Mouse (Mus musculus) C2C12 (cell line): ENCODE measurements around the gene Mpv17. TPM values are rescaled to one million over a fixed set of nuclear protein-coding genes. Genes with fewer than 3 reads are reported as not detected.
A peak's percentile ranks its signal among the peaks of the same experiment; 100 is the strongest.

Experiments
- H3K27me3 ChIP-seq: one replicate; pipeline ENCODE4 v1.6.1; 2011; ENCODE audit not compliant: control insufficient read depth, insufficient read depth, insufficient read length
- H3K36me3 ChIP-seq: one replicate; pipeline ENCODE4 v1.6.1; 2011; ENCODE audit not compliant: control insufficient read depth, insufficient read depth
- H3K4me3 ChIP-seq: one replicate; pipeline ENCODE4 v1.5.1; 2011; ENCODE audit warnings: mild to moderate bottlenecking, control low read depth; ENCODE audit not compliant: poor library complexity, insufficient read depth, severe bottlenecking
- H3K79me2 ChIP-seq: one replicate; pipeline ENCODE4 v1.6.1; 2011; ENCODE audit not compliant: control insufficient read depth, insufficient read depth
- H3K79me3 ChIP-seq: one replicate; pipeline ENCODE4 v1.6.1; 2011; ENCODE audit warnings: low read depth, control low read depth
- H3ac ChIP-seq: one replicate; pipeline ENCODE3; 2011; ENCODE audit warnings: low read depth; ENCODE audit not compliant: control insufficient read depth, insufficient read length
- CEBPB ChIP-seq: IDR thresholded peaks from one replicate; pipeline ENCODE4 v1.6.1; 2011; ENCODE audit warnings: low read depth, mild to moderate bottlenecking, control low read depth, moderate library complexity
- CTCF ChIP-seq: IDR thresholded peaks from one replicate; pipeline ENCODE4 v1.5.1; 2011; ENCODE audit not compliant: control insufficient read depth, insufficient read depth, insufficient read length
- FOSL1 ChIP-seq: IDR thresholded peaks from one replicate; pipeline ENCODE4 v1.8.0; 2011; ENCODE audit warnings: mild to moderate bottlenecking, low read length; ENCODE audit not compliant: poor library complexity, insufficient read depth, severe bottlenecking
- MAX ChIP-seq: IDR thresholded peaks from one replicate; pipeline ENCODE4 v1.6.1; 2011; ENCODE audit warnings: mild to moderate bottlenecking, control low read depth
- MYOD1 ChIP-seq: IDR thresholded peaks from one replicate; pipeline ENCODE4 v1.6.1; 2011; ENCODE audit warnings: low read depth; ENCODE audit not compliant: control insufficient read depth, insufficient read length
- MYOG ChIP-seq: IDR thresholded peaks from one replicate; pipeline ENCODE4 v1.6.1; 2011; ENCODE audit not compliant: control insufficient read depth, insufficient read length; ENCODE audit errors: extremely low read depth
- USF1 ChIP-seq: IDR thresholded peaks from one replicate; pipeline ENCODE4 v1.6.1; 2011; ENCODE audit warnings: low read depth, mild to moderate bottlenecking, control low read depth, moderate library complexity
- polyA plus RNA-seq: library from polyadenylated mRNA; unstranded; fragments of >200 nt; fragmentation: generic; extraction: Trizol; gene quantifications from one replicate; pipeline ENCODE4 v1.2.1, GENCODE M21; 2012; ENCODE audit warnings: missing spikeins

The Mpv17 gene
- polyA plus RNA-seq, 1 experiment = 35.6 TPM

DNA sequence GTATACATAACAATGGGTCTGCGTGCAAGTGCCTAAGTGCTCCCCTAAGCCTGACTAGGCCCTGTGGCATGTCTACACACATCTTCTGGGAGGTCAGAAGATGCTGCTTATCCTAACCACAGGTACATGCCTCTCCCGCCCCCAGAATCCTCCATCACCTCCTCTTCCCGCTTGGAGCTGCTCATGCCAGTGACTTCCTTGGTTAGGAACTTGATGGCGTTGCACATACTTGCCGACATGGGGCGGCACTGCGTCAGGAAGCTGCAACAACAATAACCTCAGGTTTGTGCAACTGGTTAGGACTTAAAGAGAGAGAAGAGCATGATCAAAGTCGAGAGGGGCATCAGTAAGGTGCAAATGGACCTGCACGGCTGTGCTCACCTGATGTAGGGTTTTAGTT lies 36.1 kb upstream of the Mpv17 start:
- Histone ChIP-seq H3ac (no peak overlapping the region), H3K27me3 (no peaks in the 10 kb centered on the region)

DNA sequence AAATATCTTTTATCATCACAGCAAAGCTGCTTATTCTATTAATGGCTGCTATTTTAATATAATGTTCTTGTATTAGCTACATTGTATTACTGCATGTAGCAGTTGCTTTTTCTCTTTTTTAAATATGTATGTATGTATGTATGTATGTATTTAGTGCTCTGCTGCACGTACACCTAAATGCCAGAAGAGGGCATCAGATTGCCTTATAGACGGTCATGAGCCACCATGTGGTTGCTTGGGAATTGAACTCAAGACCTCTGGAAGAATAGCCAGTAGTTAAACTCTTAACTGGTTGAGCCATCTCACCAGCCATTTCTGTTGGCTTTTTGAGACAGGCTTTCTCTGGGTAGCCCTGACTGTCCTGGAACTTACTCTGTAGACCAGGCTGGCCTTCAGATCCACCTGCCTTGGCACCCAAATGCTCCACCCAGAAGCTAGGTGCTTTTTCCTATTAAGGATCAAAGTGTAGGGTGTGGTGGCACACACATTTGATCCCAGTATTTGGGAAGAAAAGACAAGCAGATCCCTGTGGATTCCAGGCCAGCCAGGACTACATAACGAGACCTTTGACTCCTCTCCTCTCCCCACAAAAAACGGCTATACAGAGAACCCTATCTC lies 34.3 kb upstream of the Mpv17 start:
- Histone ChIP-seq H3K36me3 (peaks cover 39% of the 10 kb centered on the region), H3K27me3 (no peaks in the 10 kb centered on the region), H3K79me3 (peaks cover 7% of the 10 kb centered on the region), H3K4me3 (no peak overlapping the region), H3K79me2 (peaks cover 20% of the 10 kb centered on the region), H3ac (no peak overlapping the region)
- TF ChIP-seq USF1 (no peak), CEBPB (no peak), MYOG (no peak), MYOD1 (no peak), CTCF (no peak), MAX (no peak), FOSL1 (no peak)

More for the DNA sequence above, 36.1 kb upstream of the Mpv17 start:
- Histone ChIP-seq H3K79me3 (peaks cover 19% of the 10 kb centered on the region), H3K4me3 (no peak overlapping the region), H3K36me3 (peaks cover 51% of the 10 kb centered on the region), H3K79me2 (peaks cover 39% of the 10 kb centered on the region)
- no peak for TF ChIP-seq FOSL1

DNA sequence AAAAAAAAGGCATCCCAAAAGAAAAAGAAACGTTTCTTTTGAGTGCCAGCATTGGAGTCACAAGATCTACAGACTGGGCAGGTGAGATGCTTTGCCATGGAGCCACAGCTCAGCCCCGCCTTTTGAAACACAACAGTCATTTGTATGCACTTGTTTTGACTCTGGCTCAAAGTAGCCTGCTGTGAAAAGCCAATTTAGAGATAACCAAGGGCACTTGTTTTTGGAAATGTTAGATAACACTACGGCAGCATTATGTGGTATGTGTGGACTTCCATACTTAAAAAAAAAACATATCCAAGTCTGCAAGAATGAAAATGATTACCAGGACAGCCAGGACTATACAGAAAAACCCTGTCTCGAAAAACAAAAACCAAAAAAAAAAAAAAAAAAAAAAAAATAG lies 29.6 kb upstream of the Mpv17 start:
- TF ChIP-seq USF1 = no peak
- H3K79me3 ChIP-seq = peaks cover 18% of the 10 kb centered on the region
- no peak overlapping the region for H3ac ChIP-seq
- H3K79me2 ChIP-seq = peaks cover 26% of the 10 kb centered on the region
- no peak overlapping the region for H3K4me3 ChIP-seq
- H3K36me3 ChIP-seq = peaks cover 15% of the 10 kb centered on the region
- H3K27me3 ChIP-seq = no peaks in the 10 kb centered on the region

DNA sequence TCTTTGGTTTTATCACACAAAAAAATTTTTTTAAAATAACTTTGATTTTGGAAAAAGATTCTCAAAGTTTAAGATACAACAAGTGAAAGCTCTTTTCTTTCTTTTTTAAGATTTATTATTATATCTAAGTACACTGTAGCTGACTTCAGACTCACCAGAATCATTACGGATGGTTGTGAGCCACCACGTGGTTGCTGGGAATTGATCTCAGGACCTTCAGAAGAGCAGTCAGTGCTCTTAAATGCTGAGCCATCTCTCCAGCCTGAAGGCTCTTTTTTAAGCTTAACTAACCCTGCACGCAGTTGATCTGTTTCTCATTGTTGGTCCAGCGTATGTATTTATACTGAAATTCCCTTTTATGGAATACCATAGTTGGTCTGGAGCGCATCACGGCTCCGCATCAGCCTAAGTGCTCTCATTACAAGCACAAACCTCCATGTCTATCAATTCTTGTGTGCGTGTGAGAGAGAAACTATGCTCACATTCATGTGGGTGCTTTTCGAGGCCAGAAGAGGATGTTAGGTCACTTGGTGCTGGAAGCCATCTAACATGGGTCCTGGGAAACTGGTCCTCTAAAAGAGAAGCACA lies 27.2 kb upstream of the Mpv17 start:
- Histone ChIP-seq H3K36me3 (peaks cover 7% of the 10 kb centered on the region), H3ac (no peak overlapping the region), H3K27me3 (no peaks in the 10 kb centered on the region), H3K79me2 (peaks cover 50% of the 10 kb centered on the region), H3K4me3 (no peak overlapping the region), H3K79me3 (peaks cover 42% of the 10 kb centered on the region)
- TF ChIP-seq MYOG (no peak), CTCF (no peak), USF1 (no peak), CEBPB (no peak), MYOD1 (no peak), FOSL1 (no peak)

DNA sequence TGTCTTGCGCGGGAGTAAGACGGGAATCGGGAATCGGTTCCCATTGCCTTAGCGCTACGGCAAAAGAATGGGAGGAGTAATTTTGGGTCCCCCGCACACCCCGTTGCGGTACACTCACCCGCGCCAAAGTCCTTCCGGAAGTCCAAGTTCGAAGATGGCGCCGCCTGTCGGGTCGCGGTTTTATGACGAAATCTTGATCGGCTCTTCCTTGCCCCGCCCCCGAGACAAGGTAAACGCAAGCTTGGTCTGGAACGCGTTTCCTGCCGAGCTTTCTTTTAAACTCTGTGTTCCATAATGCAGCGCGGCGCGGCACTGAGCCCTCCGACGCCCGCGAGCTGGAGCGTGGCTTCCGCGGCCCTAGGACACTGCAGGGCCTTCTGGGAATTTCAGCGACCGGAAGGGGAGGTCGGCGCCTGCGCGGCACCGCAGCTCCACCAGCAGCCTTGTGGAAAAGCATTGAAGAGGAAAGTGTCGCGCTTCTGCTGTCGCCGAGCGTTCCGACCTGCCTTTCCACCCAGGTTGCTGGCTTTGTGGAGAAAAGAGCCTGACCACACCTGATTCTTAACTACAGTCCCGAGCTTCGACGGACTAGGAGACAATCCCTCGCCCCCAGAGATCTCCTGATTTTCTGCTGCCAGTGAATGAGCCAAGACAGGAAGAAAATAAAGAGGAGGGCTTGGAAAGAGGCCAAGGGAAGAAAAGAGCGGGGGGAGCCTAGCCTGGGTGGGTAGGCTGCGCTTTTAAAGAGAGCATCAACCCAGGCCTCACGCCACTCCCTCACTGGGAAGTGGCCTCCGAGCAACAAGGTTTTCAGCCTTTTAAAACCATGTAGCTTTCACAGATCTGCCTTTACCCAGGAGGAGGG lies 25.9 kb upstream of the Mpv17 start, which contains the start of the genes Gm29609 and Gtf3c2:
Gm29609 (minus strand) TSS at position 146 of the 865 bp plus-strand sequence.
Gtf3c2 (minus strand) TSS at position 379 of the 865 bp plus-strand sequence.
- peaks cover 63% of the 10 kb centered on the region for H3K79me2 ChIP-seq
- H3K36me3 ChIP-seq = peaks cover 11% of the 10 kb centered on the region
- no peaks in the 10 kb centered on the region for H3K27me3 ChIP-seq
- H3K4me3 ChIP-seq = peak within 1 kb of the TSS; percentile 98
- TF ChIP-seq FOSL1 (no peak), CTCF (no peak), MAX (no peak), MYOD1 (no peak), MYOG (no peak), CEBPB (no peak), USF1 (no peak)
- H3ac ChIP-seq = peak within 1 kb of the TSS; percentile 67
- H3K79me3 ChIP-seq = peaks cover 53% of the 10 kb centered on the region
